Mouse (Mus musculus) heart, adult 2 months (tissue): ENCODE data around the gene Taar8b. TPM values are rescaled to one million over a fixed set of nuclear protein-coding genes. Genes with fewer than 3 reads are reported as not detected.

ENCODE experiments used
- DNase-seq, 2 experiments: peaks; one replicate each; pipeline ENCODE4 v3.0.0; 2021
- H3K27ac ChIP-seq: fragments of 200-600 bp; 2 replicates; pipeline ENCODE4 v1.8.1; 2022
- H3K27me3 ChIP-seq: fragments of 200-500 bp; 2 replicates; pipeline ENCODE4 v1.6.1; 2012; ENCODE audit warnings: mild to moderate bottlenecking, low read length, inconsistent platforms, mixed read lengths; ENCODE audit not compliant: control insufficient read depth, insufficient read depth
- H3K36me3 ChIP-seq: fragments of 200-500 bp; 2 replicates; pipeline ENCODE4 v1.6.1; 2012; ENCODE audit warnings: low read length, inconsistent platforms; ENCODE audit not compliant: control insufficient read depth, insufficient read depth
- H3K4me1 ChIP-seq: fragments of 200-500 bp; 2 replicates; pipeline ENCODE4 v1.6.1; 2011; ENCODE audit warnings: low read length; ENCODE audit not compliant: control insufficient read depth, insufficient read depth
- H3K4me3 ChIP-seq: fragments of 200-600 bp; 2 replicates; pipeline ENCODE4 v1.8.1; 2022
- H3K79me2 ChIP-seq: fragments of 200-500 bp; replicated peaks from 2 replicates; pipeline ENCODE4 v1.6.1; 2012; ENCODE audit warnings: mild to moderate bottlenecking, inconsistent platforms, low read length, moderate library complexity, mixed read lengths; ENCODE audit not compliant: control insufficient read depth, insufficient read depth
- H3K9ac ChIP-seq: fragments of 200-500 bp; 2 replicates; pipeline ENCODE4 v1.6.1; 2012; ENCODE audit warnings: low read depth, mild to moderate bottlenecking, control low read depth, inconsistent platforms, low read length, mixed read lengths
- CTCF ChIP-seq: fragments of 200-600 bp; IDR thresholded peaks from 2 replicates; pipeline ENCODE4 v1.8.1; 2022; ENCODE audit warnings: antibody characterized with exemption, mild to moderate bottlenecking, moderate library complexity
- EP300 ChIP-seq: fragments of 200-500 bp; IDR thresholded peaks from 2 replicates; pipeline ENCODE4 v1.6.1; 2011; ENCODE audit warnings: low read depth, low read length, control low read depth; ENCODE audit not compliant: insufficient read depth
- POLR2A ChIP-seq: fragments of 200-500 bp; IDR thresholded peaks from 2 replicates; pipeline ENCODE4 v1.6.1; 2011; ENCODE audit warnings: mild to moderate bottlenecking, low read depth, low read length, control low read depth; ENCODE audit not compliant: insufficient read depth
- WGBS: fragments of 180-500 bp; shearing (Covaris S2); methylation state at CpG from one replicate; pipeline ENCODE4 v1.1.7; 2018; 5-methylcytosine and 5-hydroxymethylcytosine counted together
- intact Hi-C: fragments of 180-260 bp; cut with DNase I; formaldehyde crosslinking; loops from one replicate; pipeline ENCODE4 v1.15.1; 2025
- long read RNA-seq: library from polyadenylated mRNA; stranded (forward); transcript quantifications from one replicate; pipeline ENCODE4 v2.0.0, GENCODE M21; 2021
- polyA plus RNA-seq: library from polyadenylated mRNA; depleted of rRNA; stranded (reverse); fragments of >200 nt; gene quantifications from 2 replicates; pipeline ENCODE4 v1.2.3, GENCODE M21; 2012; rRNA removed
- total RNA-seq, 2 experiments: library from RNA; stranded (reverse); gene quantifications; 2 replicates each; pipeline ENCODE4 v1.2.3; 2021

Taar8b gene
- not detected for total RNA-seq
- polyA plus RNA-seq: not detected in 2 replicates
- long read RNA-seq: 0 reads

- H3K4me1 ChIP-seq: no peaks in the 10 kb centered on the region; the same call in 1 of the 2 replicates
- intact Hi-C loops: no loop called here
- H3K9ac ChIP-seq: no peak within 1 kb of the TSS
- WGBS: 56% methylated on average over 2 of the region's 2 CpGs
- H3K4me3 ChIP-seq: no peak within 1 kb of the TSS
- no peak for DNase-seq
- no peak within 1 kb of the TSS for H3K27ac ChIP-seq
- no peaks in the 10 kb centered on the region for H3K36me3 ChIP-seq
- H3K27me3 ChIP-seq: no peaks in the 10 kb centered on the region
- H3K79me2 ChIP-seq: no peaks in the 10 kb centered on the region
- TF ChIP-seq EP300: no peak
- TF ChIP-seq CTCF: no peak
- no peak for TF ChIP-seq POLR2A
Observed at GRCm38 (mm10) chr10:24092194-24092593, at the start of gene Taar8b. Gene Taar8b, minus strand, starts transcription at chr10:24092294.

DNA sequence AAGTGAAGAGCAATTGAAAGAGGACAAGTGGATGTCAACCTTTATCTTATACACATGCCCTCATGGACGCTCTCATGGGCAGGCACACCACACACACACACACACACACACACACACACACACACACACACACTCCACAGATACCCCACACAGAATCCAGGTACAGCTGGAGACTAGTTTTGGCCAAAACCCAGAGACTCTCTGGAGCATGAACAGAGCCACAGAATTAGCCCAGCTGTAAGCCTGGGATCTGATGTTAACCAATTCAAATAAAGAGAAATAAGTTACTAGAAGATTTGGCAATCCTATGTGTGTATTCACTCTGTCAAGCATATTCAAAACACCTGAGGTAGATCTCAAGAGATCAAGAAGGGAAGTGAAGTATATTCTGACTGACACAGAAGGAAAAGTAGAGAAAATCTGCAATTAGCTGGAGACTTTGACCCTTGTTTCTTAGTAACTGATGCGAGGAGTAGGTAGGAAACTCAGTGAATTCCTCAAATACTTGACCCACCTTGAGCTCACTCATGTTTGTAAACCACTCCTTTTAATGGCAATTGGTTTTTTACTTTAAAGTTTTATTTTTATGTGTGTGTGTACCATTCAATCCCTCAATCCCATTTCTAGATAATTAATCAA, 46.6 kb upstream of the Taar8b start:
- no peak overlapping the region for H3K4me3 ChIP-seq
- 61% methylated on average over 2 of the region's 2 CpGs for WGBS
- no peaks in the 10 kb centered on the region for H3K4me1 ChIP-seq
- intact Hi-C loops: no loop called here
- H3K36me3 ChIP-seq: no peaks in the 10 kb centered on the region
- H3K9ac ChIP-seq: no peak overlapping the region
- H3K27ac ChIP-seq: no peak overlapping the region
- DNase-seq: no peak
- H3K79me2 ChIP-seq: no peaks in the 10 kb centered on the region
- no peaks in the 10 kb centered on the region for H3K27me3 ChIP-seq
- TF ChIP-seq POLR2A (no peak), EP300 (no peak), CTCF (no peak)

- H3K79me2 ChIP-seq: no peaks in the 10 kb centered on the region
- WGBS: 44% methylated on average over 7 of the region's 7 CpGs
- intact Hi-C loops: loop anchor here (5.0 kb wide), 1 partner anchor 157 kb away; no protein-coding TSS in a partner anchor
- no peak overlapping the region for H3K9ac ChIP-seq
- H3K4me3 ChIP-seq: no peak overlapping the region
- H3K27me3 ChIP-seq: no peaks in the 10 kb centered on the region
- TF ChIP-seq POLR2A: no peak
- no peak for TF ChIP-seq EP300
- no peak for TF ChIP-seq CTCF
- no peak overlapping the region for H3K27ac ChIP-seq
- H3K4me1 ChIP-seq: peaks cover 1% of the 10 kb centered on the region
- H3K36me3 ChIP-seq: no peaks in the 10 kb centered on the region
- no peak for DNase-seq
Observed at GRCm38 (mm10) chr10:24134071-24134645, 42.1 kb upstream of the Taar8b start.

DNA sequence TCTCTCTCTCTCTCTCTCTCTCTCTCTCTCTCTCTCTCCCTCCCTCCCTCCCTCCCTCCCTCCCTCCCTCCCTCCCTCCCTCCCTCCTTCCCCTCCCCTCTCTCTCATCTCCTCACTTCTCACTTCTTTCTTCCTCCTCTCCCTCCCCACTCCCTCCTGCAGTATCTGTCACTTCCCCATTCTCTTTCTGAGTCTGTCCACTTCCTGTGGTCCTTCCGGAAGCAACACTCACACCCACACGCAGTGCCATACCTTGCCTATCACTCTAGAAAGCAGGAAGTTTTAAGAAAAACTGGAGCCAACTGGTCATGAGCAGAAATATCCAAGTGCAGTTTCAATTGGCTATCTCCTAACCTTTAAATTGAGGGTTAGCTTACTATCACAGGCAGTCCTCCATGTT, 41.0 kb upstream of the Taar8b start:
- Histone ChIP-seq H3K27ac (no peak overlapping the region), H3K4me3 (no peak overlapping the region), H3K9ac (no peak overlapping the region), H3K79me2 (no peaks in the 10 kb centered on the region), H3K4me1 (peaks cover 1% of the 10 kb centered on the region), H3K36me3 (no peaks in the 10 kb centered on the region), H3K27me3 (no peaks in the 10 kb centered on the region)
- TF ChIP-seq POLR2A (no peak), CTCF (no peak), EP300 (no peak)
- DNase-seq: no peak
- WGBS: 24% methylated on average over 2 of the region's 2 CpGs
- intact Hi-C loops: loop anchor here (5.0 kb wide), 1 partner anchor 156 kb away; no protein-coding TSS in a partner anchor

DNA sequence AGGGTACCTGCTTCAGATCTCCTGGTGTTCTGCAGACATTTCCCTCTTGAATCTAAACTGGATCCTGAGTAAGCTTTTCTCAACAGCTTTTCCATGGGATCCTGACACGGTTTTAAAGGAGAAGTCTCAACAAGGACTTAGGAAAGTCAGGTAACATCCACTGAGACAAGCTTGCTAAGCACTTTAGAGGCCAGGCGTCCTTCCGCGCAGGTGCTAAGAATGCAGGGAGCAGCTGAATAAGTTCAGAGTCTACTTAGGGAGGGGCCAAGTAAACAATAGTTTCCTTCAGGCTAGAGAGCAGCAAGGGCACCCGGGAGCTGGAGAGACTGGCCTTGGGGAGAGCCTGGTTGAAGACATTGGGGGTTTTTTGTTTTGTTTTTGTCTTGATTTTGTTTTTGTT, 40.2 kb upstream of the Taar8b start:
- intact Hi-C loops: loop anchor here (5.0 kb wide), 1 partner anchor 155 kb away; no protein-coding TSS in a partner anchor
- Histone ChIP-seq H3K36me3 (no peaks in the 10 kb centered on the region), H3K27ac (no peak overlapping the region), H3K27me3 (no peaks in the 10 kb centered on the region), H3K4me3 (no peak overlapping the region), H3K79me2 (no peaks in the 10 kb centered on the region), H3K4me1 (peaks cover 1% of the 10 kb centered on the region), H3K9ac (no peak overlapping the region)
- no peak for DNase-seq
- TF ChIP-seq POLR2A: no peak
- TF ChIP-seq EP300: no peak
- no peak for TF ChIP-seq CTCF
- WGBS: 21% methylated on average over 5 of the region's 5 CpGs
